Mouse (Mus musculus): ENCODE results near the gene Chst1. TPM values are rescaled to one million over a fixed set of nuclear protein-coding genes. Genes with fewer than 3 reads are reported as not detected.

The Chst1 gene
- total and polyA plus RNA-seq, 2 experiments: 0.09 to 0.18 TPM

- no peaks in the 10 kb centered on the region for H3K36me3 ChIP-seq (ENCODE audit: control insufficient read depth, insufficient read depth, low read length)
- no peak overlapping the region for H3K27ac ChIP-seq (replicated peaks; ENCODE audit: insufficient read depth, low read depth, low read length)
- TF ChIP-seq POLR2A (IDR thresholded peaks at IDR 0.05; ENCODE audit: extremely low read depth, insufficient read depth, low read length) (no peak), CTCF (IDR thresholded peaks at IDR 0.05; ENCODE audit: low read depth, low read length) (no peak)
- DNase-seq (ENCODE audit: extremely low read depth, low read depth, low spot score): no peak
- H3K4me3 ChIP-seq (ENCODE audit: insufficient read depth, low read depth, low read length): peak overlapping the region; percentile 51; the same call in 1 of the 2 replicates
- peaks cover 2% of the 10 kb centered on the region; the same call in 1 of the 2 replicates for H3K27me3 ChIP-seq (ENCODE audit: control insufficient read depth, insufficient read depth, low read length)
- H3K4me1 ChIP-seq (ENCODE audit: control insufficient read depth, insufficient read depth, low read length): no peaks in the 10 kb centered on the region
- H3K9ac ChIP-seq (ENCODE audit: low read depth, low read length): no peak overlapping the region
- WGBS: 7% methylated on average over 17 of the region's 17 CpGs
- no peaks in the 10 kb centered on the region for H3K79me2 ChIP-seq (ENCODE audit: control insufficient read depth, insufficient read depth, low read length)
These were observed 802 bp downstream of the Chst1 start for GRCm38 (mm10) chr2:92600348-92600670.

DNA sequence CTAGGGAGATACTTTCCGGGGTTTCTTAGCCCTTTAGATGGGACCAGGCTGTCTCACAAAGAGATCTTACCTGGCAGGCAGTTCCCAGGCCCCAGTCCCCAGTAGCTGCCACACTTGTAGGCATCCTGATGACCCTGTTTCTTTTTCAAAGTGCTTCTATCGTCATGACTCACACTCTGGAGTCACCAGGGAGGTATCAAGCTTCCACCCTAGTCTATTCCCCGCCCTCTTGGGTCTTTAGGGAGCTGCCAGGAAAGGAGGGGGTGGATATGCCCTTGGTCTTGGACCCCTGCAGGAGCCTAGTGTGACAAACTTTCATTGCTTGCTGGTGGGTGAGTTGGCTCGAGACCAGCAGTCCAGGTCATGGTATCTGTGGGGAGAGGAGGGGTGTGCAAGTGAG, 1.7 kb downstream of the Chst1 start:
- Histone ChIP-seq H3K4me1 (ENCODE audit: control insufficient read depth, insufficient read depth, low read length) (no peaks in the 10 kb centered on the region), H3K36me3 (ENCODE audit: control insufficient read depth, insufficient read depth, low read length) (no peaks in the 10 kb centered on the region), H3K27me3 (ENCODE audit: control insufficient read depth, insufficient read depth, low read length) (peaks cover 2% of the 10 kb centered on the region; the same call in 1 of the 2 replicates), H3K79me2 (ENCODE audit: control insufficient read depth, insufficient read depth, low read length) (no peaks in the 10 kb centered on the region), H3K4me3 (ENCODE audit: insufficient read depth, low read depth, low read length) (no peak overlapping the region), H3K27ac (replicated peaks; ENCODE audit: insufficient read depth, low read depth, low read length) (no peak overlapping the region), H3K9ac (ENCODE audit: low read depth, low read length) (no peak overlapping the region)
- TF ChIP-seq CTCF (IDR thresholded peaks at IDR 0.05; ENCODE audit: low read depth, low read length) (no peak), POLR2A (IDR thresholded peaks at IDR 0.05; ENCODE audit: extremely low read depth, insufficient read depth, low read length) (no peak)
- 63% methylated on average over 4 of the region's 4 CpGs for WGBS
- DNase-seq (ENCODE audit: extremely low read depth, low read depth, low spot score): no peak

- H3K4me3 ChIP-seq (ENCODE audit: insufficient read depth, low read depth, low read length): no peak overlapping the region
- no peak for DNase-seq (ENCODE audit: extremely low read depth, low read depth, low spot score)
- H3K36me3 ChIP-seq (ENCODE audit: control insufficient read depth, insufficient read depth, low read length): no peaks in the 10 kb centered on the region
- H3K27ac ChIP-seq (replicated peaks; ENCODE audit: insufficient read depth, low read depth, low read length): no peak overlapping the region
- 39% methylated on average over 12 of the region's 12 CpGs for WGBS
- no peaks in the 10 kb centered on the region for H3K79me2 ChIP-seq (ENCODE audit: control insufficient read depth, insufficient read depth, low read length)
- H3K9ac ChIP-seq (ENCODE audit: low read depth, low read length): no peak overlapping the region
- TF ChIP-seq CTCF (IDR thresholded peaks at IDR 0.05; ENCODE audit: low read depth, low read length): no peak
- TF ChIP-seq POLR2A (IDR thresholded peaks at IDR 0.05; ENCODE audit: extremely low read depth, insufficient read depth, low read length): no peak
- H3K27me3 ChIP-seq (ENCODE audit: control insufficient read depth, insufficient read depth, low read length): peaks cover 2% of the 10 kb centered on the region; the same call in 1 of the 2 replicates
- no peaks in the 10 kb centered on the region for H3K4me1 ChIP-seq (ENCODE audit: control insufficient read depth, insufficient read depth, low read length)
These were observed 2.6 kb downstream of the Chst1 start for GRCm38 (mm10) chr2:92602073-92602472.

DNA sequence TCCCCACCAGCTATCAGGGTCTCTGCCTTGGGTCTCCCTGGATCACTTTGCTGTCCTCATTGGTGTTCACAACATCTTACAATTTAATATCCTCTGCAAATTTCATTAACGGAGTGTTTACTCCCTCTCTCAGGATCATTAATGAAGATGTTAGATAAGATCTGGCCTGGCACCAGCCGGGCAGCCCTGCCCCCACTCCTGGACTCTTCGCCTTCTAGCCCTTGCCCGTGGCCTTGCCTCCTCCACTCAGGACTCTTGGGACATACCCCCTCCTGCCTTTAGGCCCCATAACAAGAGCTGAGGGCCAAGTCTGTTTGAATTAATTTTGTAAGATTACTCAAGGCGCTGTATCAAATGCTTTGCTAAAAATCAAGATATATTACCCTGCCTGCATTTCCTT, 4.1 kb downstream of the Chst1 start:
- peaks cover 2% of the 10 kb centered on the region; the same call in 1 of the 2 replicates for H3K27me3 ChIP-seq (ENCODE audit: control insufficient read depth, insufficient read depth, low read length)
- WGBS: 77% methylated on average over 5 of the region's 5 CpGs
- no peak for TF ChIP-seq POLR2A (IDR thresholded peaks at IDR 0.05; ENCODE audit: extremely low read depth, insufficient read depth, low read length)
- DNase-seq (ENCODE audit: extremely low read depth, low read depth, low spot score): no peak
- no peak overlapping the region for H3K9ac ChIP-seq (ENCODE audit: low read depth, low read length)
- H3K27ac ChIP-seq (replicated peaks; ENCODE audit: insufficient read depth, low read depth, low read length): no peak overlapping the region
- H3K4me3 ChIP-seq (ENCODE audit: insufficient read depth, low read depth, low read length): no peak overlapping the region
- no peaks in the 10 kb centered on the region for H3K4me1 ChIP-seq (ENCODE audit: control insufficient read depth, insufficient read depth, low read length)
- no peaks in the 10 kb centered on the region for H3K36me3 ChIP-seq (ENCODE audit: control insufficient read depth, insufficient read depth, low read length)
- no peaks in the 10 kb centered on the region for H3K79me2 ChIP-seq (ENCODE audit: control insufficient read depth, insufficient read depth, low read length)

DNA sequence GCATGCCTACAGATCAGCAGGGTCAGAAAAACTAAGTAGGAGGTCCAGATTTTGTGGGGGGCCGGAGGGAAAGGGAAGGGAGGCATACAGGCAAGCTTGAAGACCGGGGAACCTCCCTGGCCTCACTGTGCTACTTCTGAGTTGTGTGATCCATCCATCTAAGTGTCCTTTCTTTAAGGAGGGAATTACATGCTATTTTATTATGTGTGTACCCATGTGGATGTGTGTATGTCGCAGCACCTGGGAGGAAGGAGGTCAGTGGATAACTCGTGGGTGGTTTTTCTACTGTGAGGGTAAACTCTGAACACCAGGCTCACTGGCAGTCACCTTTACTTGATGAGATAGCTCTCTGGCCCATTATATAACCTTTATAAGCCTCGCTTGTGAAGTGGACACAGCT, 5.1 kb downstream of the Chst1 start:
- H3K27ac ChIP-seq (replicated peaks; ENCODE audit: insufficient read depth, low read depth, low read length): no peak overlapping the region
- H3K36me3 ChIP-seq (ENCODE audit: control insufficient read depth, insufficient read depth, low read length): no peaks in the 10 kb centered on the region
- H3K4me1 ChIP-seq (ENCODE audit: control insufficient read depth, insufficient read depth, low read length): no peaks in the 10 kb centered on the region
- no peak overlapping the region for H3K4me3 ChIP-seq (ENCODE audit: insufficient read depth, low read depth, low read length)
- DNase-seq (ENCODE audit: extremely low read depth, low read depth, low spot score): no peak
- peaks cover 2% of the 10 kb centered on the region; the same call in 1 of the 2 replicates for H3K27me3 ChIP-seq (ENCODE audit: control insufficient read depth, insufficient read depth, low read length)
- no peaks in the 10 kb centered on the region for H3K79me2 ChIP-seq (ENCODE audit: control insufficient read depth, insufficient read depth, low read length)
- no peak for TF ChIP-seq POLR2A (IDR thresholded peaks at IDR 0.05; ENCODE audit: extremely low read depth, insufficient read depth, low read length)
- TF ChIP-seq CTCF (IDR thresholded peaks at IDR 0.05; ENCODE audit: low read depth, low read length): no peak
- no peak overlapping the region for H3K9ac ChIP-seq (ENCODE audit: low read depth, low read length)
- 82% methylated on average over 5 of the region's 5 CpGs for WGBS

DNA sequence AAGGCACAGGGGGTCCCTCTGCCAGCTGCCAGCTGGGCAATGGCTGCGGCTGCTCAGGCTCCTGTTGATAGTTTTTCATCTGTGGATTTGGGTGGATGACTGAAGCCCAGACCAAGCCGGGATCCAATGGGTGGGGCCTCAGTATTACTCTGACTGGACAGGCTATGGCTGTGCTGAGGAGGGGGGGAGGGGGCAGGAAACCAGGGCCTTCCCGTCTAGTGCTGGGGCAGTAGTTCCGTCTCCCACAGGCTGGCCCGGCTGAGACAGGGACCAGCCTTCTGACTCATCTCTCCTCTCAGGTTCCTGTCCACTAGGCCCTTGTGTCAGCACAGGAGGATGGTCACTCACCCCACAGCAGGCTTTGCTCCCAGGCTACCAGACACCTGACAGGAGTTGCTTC, 6.5 kb downstream of the Chst1 start:
- no peak overlapping the region for H3K27ac ChIP-seq (replicated peaks; ENCODE audit: insufficient read depth, low read depth, low read length)
- H3K4me3 ChIP-seq (ENCODE audit: insufficient read depth, low read depth, low read length): no peak overlapping the region
- no peak for DNase-seq (ENCODE audit: extremely low read depth, low read depth, low spot score)
- no peaks in the 10 kb centered on the region for H3K27me3 ChIP-seq (ENCODE audit: control insufficient read depth, insufficient read depth, low read length)
- no peaks in the 10 kb centered on the region for H3K36me3 ChIP-seq (ENCODE audit: control insufficient read depth, insufficient read depth, low read length)
- 68% methylated on average over 5 of the region's 5 CpGs for WGBS
- no peaks in the 10 kb centered on the region for H3K4me1 ChIP-seq (ENCODE audit: control insufficient read depth, insufficient read depth, low read length)
- no peak overlapping the region for H3K9ac ChIP-seq (ENCODE audit: low read depth, low read length)
- no peaks in the 10 kb centered on the region for H3K79me2 ChIP-seq (ENCODE audit: control insufficient read depth, insufficient read depth, low read length)
- TF ChIP-seq CTCF (IDR thresholded peaks at IDR 0.05; ENCODE audit: low read depth, low read length) (no peak), POLR2A (IDR thresholded peaks at IDR 0.05; ENCODE audit: extremely low read depth, insufficient read depth, low read length) (no peak)
